Mouse (Mus musculus) heart, postnatal 0 days (tissue): ENCODE data around the gene Dmd. TPM values are rescaled to one million over a fixed set of nuclear protein-coding genes. Genes with fewer than 3 reads are reported as not detected.
"Not testable (repeated sequence)": the region's sequence is repeated elsewhere in the genome, so short reads cannot be mapped to it uniquely, and the experiment has no call there.

Experiments used
- ATAC-seq: fragments of 200-750 bp; cut with Nextera tagmentation; 2 replicates; pipeline ENCODE4 v1.8.0; 2017; ENCODE audit warnings: low read depth, moderate number of reproducible peaks, moderate library complexity; ENCODE audit not compliant: insufficient read depth
- DNase-seq: peaks from one replicate; pipeline ENCODE4 v3.0.0-alpha.2; 2016; ENCODE audit warnings: low spot score
- H3K27ac ChIP-seq: fragments of 300-500 bp; sonication (generic); 2 replicates; pipeline ENCODE4 v1.5.1; 2014; ENCODE audit warnings: low read depth, mild to moderate bottlenecking
- H3K27me3 ChIP-seq: fragments of 300-500 bp; sonication (generic); 2 replicates; pipeline ENCODE4 v1.6.1; 2014; ENCODE audit warnings: low read length, mixed read lengths; ENCODE audit not compliant: control insufficient read depth, insufficient read depth
- H3K36me3 ChIP-seq: fragments of 300-500 bp; sonication (generic); replicated peaks from 2 replicates; pipeline ENCODE4 v1.6.1; 2014; ENCODE audit warnings: low read length, mixed read lengths; ENCODE audit not compliant: control insufficient read depth, insufficient read depth
- H3K4me1 ChIP-seq: fragments of 300-500 bp; sonication (generic); 2 replicates; pipeline ENCODE4 v1.6.1; 2014; ENCODE audit warnings: antibody characterized with exemption; ENCODE audit not compliant: control insufficient read depth, insufficient read depth
- H3K4me2 ChIP-seq: fragments of 300-500 bp; sonication (generic); 2 replicates; pipeline ENCODE4 v1.6.1; 2014; ENCODE audit warnings: low read depth, mild to moderate bottlenecking, low read length, moderate library complexity
- H3K4me3 ChIP-seq: fragments of 300-500 bp; sonication (generic); 2 replicates; pipeline ENCODE4 v1.5.1; 2014; ENCODE audit warnings: low read depth, low read length
- H3K9ac ChIP-seq: fragments of 300-500 bp; sonication (generic); replicated peaks from 2 replicates; pipeline ENCODE4 v1.6.1; 2014; ENCODE audit warnings: low read depth, low read length, mixed read lengths
- H3K9me3 ChIP-seq: fragments of 300-500 bp; sonication (generic); replicated peaks from 2 replicates; pipeline ENCODE4 v1.6.1; 2016; ENCODE audit warnings: low read length; ENCODE audit not compliant: control insufficient read depth
- CTCF ChIP-seq: IDR thresholded peaks from 2 replicates; pipeline ENCODE4 v1.5.1; 2016; ENCODE audit warnings: antibody characterized with exemption, control low read depth, low read depth
- EP300 ChIP-seq: IDR thresholded peaks from 2 replicates; pipeline ENCODE4 v1.6.1; 2016; ENCODE audit warnings: antibody characterized with exemption, low read depth
- WGBS: fragments of 180-500 bp; shearing (Covaris S2); extraction: QIAGEN DNeasy Blood & Tissue Kit; methylation state at CpG from one replicate; pipeline ENCODE4 v1.1.7; 2014; 5-methylcytosine and 5-hydroxymethylcytosine counted together
- polyA plus RNA-seq: library from polyadenylated mRNA; unstranded; fragments of >200 nt; fragmentation: Nextera tagmentation; extraction: Ambion mirVana; gene quantifications from 2 replicates; pipeline ENCODE4 v1.2.1, GENCODE M21; 2015
- total RNA-seq: library from RNA; depleted of rRNA; stranded (reverse); fragments of >200 nt; gene quantifications from 2 replicates; pipeline ENCODE4 v1.2.3, GENCODE M21; 2014; ENCODE audit warnings: low replicate concordance

The Dmd gene
- total and polyA plus RNA-seq, 2 experiments from 2014 or later, result 25.6 to 85.8 TPM

DNA sequence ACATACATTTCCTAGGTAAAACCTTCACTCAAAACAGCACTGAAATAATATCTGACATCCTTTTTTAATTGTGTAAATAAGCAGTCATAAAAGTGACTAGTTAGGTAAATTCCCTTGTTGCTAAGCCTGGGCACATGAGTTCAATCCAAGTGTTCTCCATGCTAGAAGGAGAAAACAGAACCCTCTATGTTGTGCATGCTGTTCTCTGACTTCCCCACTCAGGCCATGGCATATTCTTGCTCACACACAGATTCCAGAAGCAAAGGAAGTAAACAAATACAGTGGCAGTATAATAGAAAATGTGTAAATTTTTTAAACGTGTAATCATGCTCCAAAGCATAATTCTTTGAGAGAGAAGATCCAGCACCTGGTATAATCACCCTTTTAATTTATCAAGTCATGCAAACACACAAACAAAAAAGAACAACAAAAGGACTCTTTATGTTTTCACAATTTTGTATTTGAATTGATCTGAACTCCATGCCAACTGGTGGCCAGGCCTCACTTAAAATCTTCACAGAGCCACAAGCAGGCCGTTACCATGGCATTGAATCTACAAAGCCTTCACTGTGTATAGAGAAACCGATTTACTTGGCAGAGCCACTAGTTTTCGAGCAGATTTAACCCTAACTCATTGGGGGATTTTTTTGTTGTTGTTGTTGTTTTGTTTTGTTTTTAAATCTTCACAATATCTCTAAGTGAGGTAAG, 797.8 kb downstream of the Dmd start:
- Histone ChIP-seq H3K4me1 (no peaks in the 10 kb centered on the region), H3K36me3 (no peaks in the 10 kb centered on the region), H3K9ac (no peak overlapping the region), H3K27me3 (no peaks in the 10 kb centered on the region), H3K9me3 (no peaks in the 10 kb centered on the region), H3K4me2 (no peak overlapping the region), H3K4me3 (no peak overlapping the region), H3K27ac (no peak overlapping the region)
- DNase-seq, result no peak
- WGBS, result 65% methylated on average over 4 of the region's 4 CpGs
- no peak for TF ChIP-seq CTCF
- TF ChIP-seq EP300, result no peak
- no peak for ATAC-seq

DNA sequence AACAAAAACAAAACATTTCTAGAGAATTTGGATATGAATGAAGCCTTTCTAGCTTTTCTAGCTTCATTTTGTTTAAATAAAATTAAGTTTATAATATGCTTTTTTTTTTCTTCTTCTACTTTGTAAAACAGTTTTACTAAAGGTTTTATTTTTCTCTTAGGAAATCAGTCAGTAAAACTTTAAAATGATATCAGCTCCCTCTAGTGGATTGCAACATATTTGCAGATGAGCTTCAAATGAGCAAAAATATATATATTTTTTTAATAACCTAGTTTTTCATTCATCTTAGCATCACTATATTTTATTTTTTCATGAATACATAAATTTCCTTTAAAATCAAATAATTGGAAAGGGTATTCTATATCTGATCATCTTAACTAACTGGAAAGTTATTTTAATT, 838.7 kb downstream of the Dmd start:
- DNase-seq (no peak), ATAC-seq (no peak)
- Histone ChIP-seq H3K4me1 (no peaks in the 10 kb centered on the region), H3K27me3 (no peaks in the 10 kb centered on the region), H3K36me3 (no peaks in the 10 kb centered on the region), H3K9me3 (no peaks in the 10 kb centered on the region), H3K27ac (no peak overlapping the region), H3K4me2 (no peak overlapping the region), H3K9ac (no peak overlapping the region), H3K4me3 (no peak overlapping the region)
- TF ChIP-seq EP300, result no peak
- TF ChIP-seq CTCF, result no peak

DNA sequence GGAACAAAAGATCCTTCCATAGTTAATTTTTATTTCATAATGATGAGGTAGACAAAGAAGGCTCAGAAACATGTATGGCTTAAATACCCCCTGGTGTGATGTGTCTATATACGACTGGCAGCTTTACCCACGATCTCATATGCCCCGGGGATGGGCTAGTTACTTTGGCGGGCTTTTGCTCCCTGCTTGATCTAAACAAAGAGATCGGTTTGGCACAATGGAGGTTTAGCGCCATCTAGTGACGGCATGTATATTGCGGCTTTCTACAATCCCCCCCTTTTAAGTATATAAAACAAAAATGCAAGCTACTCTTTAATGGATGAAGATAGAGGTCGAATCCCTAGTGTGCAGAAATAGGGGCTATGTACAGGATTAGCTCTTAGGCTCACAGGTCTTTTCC, 918.8 kb downstream of the Dmd start:
- H3K9me3 ChIP-seq, H3K4me1 ChIP-seq, H3K4me3 ChIP-seq, DNase-seq, H3K27ac ChIP-seq, H3K4me2 ChIP-seq, H3K9ac ChIP-seq, ATAC-seq, H3K27me3 ChIP-seq, H3K36me3 ChIP-seq: not testable (repeated sequence)
- TF ChIP-seq CTCF, result peak; percentile 42
- 42% methylated on average over 9 of the region's 9 CpGs for WGBS

- not testable (repeated sequence) for H3K4me2 ChIP-seq, H3K27me3 ChIP-seq, H3K4me1 ChIP-seq, ATAC-seq, H3K27ac ChIP-seq, H3K4me3 ChIP-seq, H3K36me3 ChIP-seq, H3K9ac ChIP-seq, H3K9me3 ChIP-seq, DNase-seq
- 78% methylated on average over 11 of the region's 11 CpGs for WGBS
- peak; percentile 9; the same call in 1 of the 2 replicates for TF ChIP-seq CTCF
These were observed 926.7 kb downstream of the Dmd start for GRCm38 (mm10) chrX:83875389-83875788.

- Histone ChIP-seq H3K4me2 (no peak overlapping the region), H3K36me3 (no peaks in the 10 kb centered on the region), H3K9ac (no peak overlapping the region), H3K27ac (no peak overlapping the region), H3K4me3 (no peak overlapping the region), H3K4me1 (no peaks in the 10 kb centered on the region), H3K9me3 (no peaks in the 10 kb centered on the region), H3K27me3 (no peaks in the 10 kb centered on the region)
- WGBS, result 47% methylated on average over 1 of the region's 1 CpGs
- no peak for TF ChIP-seq EP300
- no peak for TF ChIP-seq CTCF
- no peak for DNase-seq
- no peak for ATAC-seq
These were observed 1027.2 kb downstream of the Dmd start for GRCm38 (mm10) chrX:83975895-83976294.

- Histone ChIP-seq H3K27me3 (no peaks in the 10 kb centered on the region), H3K4me2 (no peak overlapping the region), H3K9ac (no peak overlapping the region), H3K4me1 (no peaks in the 10 kb centered on the region), H3K27ac (no peak overlapping the region), H3K9me3 (no peaks in the 10 kb centered on the region), H3K36me3 (no peaks in the 10 kb centered on the region), H3K4me3 (no peak overlapping the region)
- ATAC-seq (no peak), DNase-seq (no peak)
- WGBS, result 32% methylated on average over 7 of the region's 7 CpGs
- peak; percentile 64 for TF ChIP-seq CTCF
- TF ChIP-seq EP300, result no peak
These were observed 1052.6 kb downstream of the Dmd start for GRCm38 (mm10) chrX:84001294-84001693.

GRCm38 (mm10) chrX:84062431-84062830, 1113.8 kb downstream of the Dmd start:
- DNase-seq, H3K9ac ChIP-seq, H3K27ac ChIP-seq, H3K4me1 ChIP-seq, ATAC-seq, H3K4me2 ChIP-seq, H3K9me3 ChIP-seq, H3K4me3 ChIP-seq, H3K27me3 ChIP-seq, H3K36me3 ChIP-seq: not testable (repeated sequence)
- WGBS, result 80% methylated on average over 3 of the region's 3 CpGs
